Mouse (Mus musculus) lung, embryonic 15.5 days (tissue): ENCODE data around the gene Abi3. TPM values are rescaled to one million over a fixed set of nuclear protein-coding genes. Genes with fewer than 3 reads are reported as not detected.

Experiments
- ATAC-seq: fragments of 200-750 bp; cut with Nextera tagmentation; 2 replicates; pipeline ENCODE4 v1.8.0; 2017; ENCODE audit warnings: moderate number of reproducible peaks, borderline replicate concordance; ENCODE audit not compliant: low FRiP score, low TSS enrichment; ENCODE audit errors: extremely low read depth
- H3K27ac ChIP-seq: fragments of 300-500 bp; sonication (generic); 2 replicates; pipeline ENCODE4 v1.5.1; 2015; ENCODE audit warnings: moderate library complexity, mild to moderate bottlenecking, inconsistent platforms
- H3K27me3 ChIP-seq: fragments of 300-500 bp; sonication (generic); 2 replicates; pipeline ENCODE4 v1.6.1; 2015; ENCODE audit warnings: inconsistent platforms
- H3K36me3 ChIP-seq: fragments of 300-500 bp; sonication (generic); 2 replicates; pipeline ENCODE4 v1.6.1; 2015; ENCODE audit warnings: inconsistent platforms
- H3K4me1 ChIP-seq: fragments of 300-500 bp; sonication (generic); 2 replicates; pipeline ENCODE4 v1.6.1; 2015; ENCODE audit warnings: inconsistent platforms
- H3K4me2 ChIP-seq: fragments of 300-500 bp; sonication (generic); 2 replicates; pipeline ENCODE4 v1.6.1; 2015; ENCODE audit warnings: inconsistent platforms, mild to moderate bottlenecking, moderate library complexity
- H3K4me3 ChIP-seq: fragments of 300-500 bp; sonication (generic); 2 replicates; pipeline ENCODE4 v1.5.1; 2015; ENCODE audit warnings: mild to moderate bottlenecking, inconsistent platforms
- H3K9ac ChIP-seq: fragments of 300-500 bp; sonication (generic); 2 replicates; pipeline ENCODE4 v1.6.1; 2015; ENCODE audit warnings: inconsistent platforms
- H3K9me3 ChIP-seq: fragments of 300-500 bp; sonication (generic); 2 replicates; pipeline ENCODE4 v1.6.1; 2016; ENCODE audit warnings: inconsistent platforms
- WGBS: fragments of 180-500 bp; shearing (Covaris S2); methylation state at CpG from one replicate; pipeline ENCODE4 v1.1.7; 2015; 5-methylcytosine and 5-hydroxymethylcytosine counted together
- polyA plus RNA-seq: library from polyadenylated mRNA; unstranded; fragments of >200 nt; fragmentation: Nextera tagmentation; extraction: Ambion mirVana; gene quantifications from 2 replicates; pipeline ENCODE4 v1.2.1, GENCODE M21; 2015

Abi3 gene
- polyA plus RNA-seq, 1 experiment from 2014 or later = 19.7 TPM

DNA sequence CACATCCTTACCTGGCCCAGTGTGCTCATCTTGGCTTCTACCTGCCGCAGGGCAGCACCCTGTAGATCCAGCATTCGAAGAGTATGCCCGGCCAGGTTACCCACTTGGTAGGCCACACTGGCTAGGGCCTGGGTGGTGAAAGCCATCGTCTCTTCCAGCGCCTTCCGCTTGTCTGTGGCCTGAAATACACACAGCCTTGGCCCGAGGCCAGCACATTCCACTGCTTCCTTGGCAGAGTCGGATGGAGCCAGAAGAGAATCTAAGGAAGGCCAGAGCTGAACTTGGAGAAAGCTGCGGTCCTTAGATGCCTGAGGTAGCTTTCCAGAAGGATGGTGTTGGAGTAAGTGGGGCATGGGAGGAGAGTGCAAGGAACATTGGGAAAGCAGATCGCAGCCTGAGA, 5.2 kb downstream of the Abi3 start, which contains the start of gene Gngt2:
Gene Gngt2 (plus strand): TSS at position 158 of the 400 bp plus-strand sequence.
- H3K36me3 ChIP-seq = no peaks in the 10 kb centered on the region
- H3K4me1 ChIP-seq = peaks cover 60% of the 10 kb centered on the region
- H3K4me2 ChIP-seq = peak within 1 kb of the TSS; percentile 40
- H3K27me3 ChIP-seq = peaks cover 32% of the 10 kb centered on the region
- 0 out of 2 replicates have a peak, but pooled peaks have one; percentile 47 for ATAC-seq
- H3K9me3 ChIP-seq = no peaks in the 10 kb centered on the region
- H3K9ac ChIP-seq = no peak within 1 kb of the TSS
- H3K27ac ChIP-seq = peak within 1 kb of the TSS; percentile 78
- WGBS = 14% methylated on average over 10 of the region's 10 CpGs
- no peak within 1 kb of the TSS for H3K4me3 ChIP-seq

DNA sequence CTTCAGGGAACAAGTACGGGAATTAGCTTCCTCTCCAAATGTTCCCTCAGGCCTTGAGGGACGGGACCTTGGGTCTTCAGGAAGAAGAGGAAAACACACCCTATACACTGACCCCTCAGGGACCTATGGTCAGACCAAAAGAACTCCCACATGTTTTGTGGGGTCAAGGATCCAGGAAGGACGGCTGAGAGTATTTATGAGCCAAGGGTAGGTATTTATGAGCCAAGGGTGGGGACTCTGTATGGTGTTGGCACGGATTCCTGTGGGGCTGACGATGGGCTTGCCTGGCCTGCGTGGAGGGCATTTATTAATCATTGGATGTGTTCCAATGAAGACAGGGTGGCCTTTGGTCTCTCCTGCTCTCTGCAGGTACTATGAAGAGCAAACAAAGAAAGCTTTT, 5.8 kb downstream of the Abi3 start:
- H3K9me3 ChIP-seq = no peaks in the 10 kb centered on the region
- H3K27me3 ChIP-seq = peaks cover 38% of the 10 kb centered on the region
- WGBS = 42% methylated on average over 6 of the region's 6 CpGs
- peaks cover 65% of the 10 kb centered on the region for H3K4me1 ChIP-seq
- ATAC-seq = no peak
- no peak overlapping the region for H3K9ac ChIP-seq
- H3K36me3 ChIP-seq = no peaks in the 10 kb centered on the region
- peak overlapping the region; percentile 78 for H3K27ac ChIP-seq
- H3K4me2 ChIP-seq = peak overlapping the region; percentile 40; the same call in 1 of the 2 replicates
- no peak overlapping the region for H3K4me3 ChIP-seq

DNA sequence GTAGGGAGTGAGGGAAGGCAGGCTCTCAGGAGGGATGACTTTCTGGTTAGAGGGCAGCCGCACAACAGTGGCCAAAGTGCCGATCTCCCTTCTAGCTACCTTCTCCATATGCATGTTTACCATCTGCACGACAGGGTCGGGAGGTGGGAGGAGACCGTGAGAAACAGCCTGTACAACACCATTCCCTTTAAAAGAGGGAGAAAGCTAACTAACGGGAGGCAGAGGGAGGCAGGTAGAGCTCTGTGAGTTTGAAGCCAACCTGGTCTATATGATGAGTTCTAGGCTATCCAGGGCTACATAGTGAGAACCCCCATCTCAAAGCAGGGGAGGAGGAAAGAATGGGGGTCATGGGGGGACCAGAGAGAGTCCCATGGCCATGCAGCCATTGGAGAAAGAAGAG, 6.4 kb downstream of the Abi3 start:
- no peak for ATAC-seq
- Histone ChIP-seq H3K9ac (no peak overlapping the region), H3K36me3 (no peaks in the 10 kb centered on the region), H3K4me2 (0 out of 2 replicates have a peak overlapping the region, but pooled peaks have one; percentile 8), H3K9me3 (no peaks in the 10 kb centered on the region), H3K4me3 (no peak overlapping the region), H3K27me3 (peaks cover 44% of the 10 kb centered on the region), H3K27ac (peak overlapping the region; percentile 27), H3K4me1 (peaks cover 71% of the 10 kb centered on the region)
- 30% methylated on average over 6 of the region's 6 CpGs for WGBS

DNA sequence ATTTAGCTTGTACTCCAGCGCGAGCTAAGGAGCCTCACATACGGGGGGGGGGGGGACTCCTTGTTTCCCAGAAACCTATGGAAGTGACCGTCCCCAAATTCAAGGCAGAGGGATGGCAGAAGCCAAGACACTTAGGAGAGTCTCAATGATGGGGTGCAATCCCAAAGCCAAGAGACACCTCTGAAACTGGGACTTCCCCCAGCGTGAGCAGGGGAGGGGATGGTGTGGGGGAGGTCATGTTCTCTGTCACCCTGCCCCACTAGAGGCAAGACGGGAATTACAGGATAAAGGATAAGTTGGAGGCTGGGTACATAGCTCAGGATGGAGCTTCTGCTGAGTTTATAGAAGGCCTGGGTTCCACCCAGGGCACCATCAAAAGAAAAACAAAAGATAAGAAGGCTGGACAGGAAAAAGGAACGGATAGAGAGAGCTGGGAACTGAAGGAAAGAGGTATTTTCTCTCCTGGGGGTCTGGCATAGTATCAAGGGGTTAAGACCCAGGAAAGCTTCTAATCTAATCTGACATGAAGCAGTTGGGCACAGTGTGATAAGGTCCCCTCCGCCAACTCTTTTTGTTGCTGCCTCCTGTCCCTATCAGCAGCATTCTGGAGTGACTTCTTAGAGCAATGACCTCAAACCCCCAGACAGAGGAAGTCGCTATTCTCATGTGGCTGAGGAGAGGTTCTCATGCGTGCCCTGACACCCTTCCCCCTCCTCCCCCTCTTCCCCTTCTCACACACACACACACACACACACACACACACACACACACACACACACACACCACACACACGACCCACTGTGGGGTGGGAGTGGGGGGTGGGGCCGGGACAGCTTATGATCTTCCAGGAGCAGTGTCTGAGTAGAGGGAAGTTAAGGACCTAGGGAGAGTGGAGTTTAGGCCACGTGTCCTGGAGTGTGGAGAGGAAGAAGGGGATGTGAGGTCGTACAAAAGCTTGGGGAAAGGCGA, 7.2 kb downstream of the Abi3 start:
- Histone ChIP-seq H3K27ac (peak overlapping the region; percentile 27), H3K4me3 (no peak overlapping the region), H3K27me3 (peaks cover 52% of the 10 kb centered on the region), H3K36me3 (no peaks in the 10 kb centered on the region), H3K9ac (no peak overlapping the region), H3K4me2 (peak overlapping the region; percentile 42; the same call in 1 of the 2 replicates), H3K9me3 (no peaks in the 10 kb centered on the region), H3K4me1 (peaks cover 79% of the 10 kb centered on the region)
- 14% methylated on average over 15 of the region's 15 CpGs for WGBS
- ATAC-seq = no peak

DNA sequence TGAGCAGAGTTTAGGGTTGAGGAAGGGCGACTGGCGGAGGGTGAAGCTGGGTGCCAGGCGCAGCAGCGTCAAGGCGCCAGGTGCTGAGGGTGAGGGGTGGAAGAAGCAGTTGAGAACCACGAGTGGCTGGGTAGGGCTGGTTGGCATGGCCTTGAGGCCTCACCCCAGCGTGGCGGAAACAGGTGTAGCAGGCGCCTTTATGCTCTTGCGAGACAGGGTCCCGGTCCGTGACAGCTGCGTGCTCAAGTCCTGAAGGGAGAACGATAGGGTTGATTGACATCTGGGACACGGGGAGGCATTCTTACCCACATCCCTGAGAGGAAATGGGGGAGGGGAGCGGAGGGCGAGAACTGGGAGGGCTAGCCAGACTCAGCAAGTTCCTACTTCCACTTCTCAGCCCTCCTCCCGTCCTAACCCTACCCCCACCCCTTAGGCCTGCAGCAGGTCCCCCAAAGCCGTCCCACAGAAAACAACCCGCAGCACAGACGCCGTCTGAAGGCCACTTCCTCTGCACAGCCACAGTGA, 8.1 kb downstream of the Abi3 start:
- Histone ChIP-seq H3K9me3 (no peaks in the 10 kb centered on the region), H3K4me1 (peaks cover 82% of the 10 kb centered on the region), H3K27me3 (peaks cover 60% of the 10 kb centered on the region), H3K36me3 (no peaks in the 10 kb centered on the region), H3K9ac (no peak overlapping the region), H3K4me2 (peak overlapping the region; percentile 42), H3K4me3 (no peak overlapping the region), H3K27ac (peak overlapping the region; percentile 27; the same call in 1 of the 2 replicates)
- peak; percentile 16; the same call in 1 of the 2 replicates for ATAC-seq
- WGBS = 5% methylated on average over 22 of the region's 22 CpGs

DNA sequence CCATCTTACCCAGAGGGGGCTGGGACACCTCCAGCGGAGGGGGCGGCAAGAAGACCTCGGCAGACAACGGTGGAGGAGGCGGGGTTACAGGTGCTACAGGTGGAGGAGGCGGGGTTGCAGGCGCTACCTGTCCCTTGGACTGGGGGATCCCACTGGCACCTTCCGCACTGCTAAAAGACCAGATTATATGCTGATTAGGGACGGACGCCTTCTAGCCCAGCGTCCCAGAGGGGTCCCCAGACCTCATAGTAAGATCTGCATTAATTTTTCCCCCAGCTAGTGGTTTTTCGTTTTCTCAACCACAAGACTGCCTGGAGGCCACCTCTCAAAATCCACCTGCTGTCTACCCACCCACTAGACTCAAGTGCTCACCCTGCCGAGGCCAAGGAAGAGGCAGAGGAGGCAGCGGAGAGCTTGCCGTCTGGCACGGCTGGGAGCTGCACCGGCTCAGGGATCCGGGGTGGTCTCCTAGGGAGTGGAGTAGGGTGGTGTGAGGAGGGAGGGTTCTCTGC, 8.6 kb downstream of the Abi3 start:
- Histone ChIP-seq H3K4me2 (peak overlapping the region; percentile 42), H3K27ac (peak overlapping the region; percentile 5; the same call in 1 of the 2 replicates), H3K9me3 (no peaks in the 10 kb centered on the region), H3K4me3 (no peak overlapping the region), H3K27me3 (peaks cover 65% of the 10 kb centered on the region), H3K36me3 (no peaks in the 10 kb centered on the region), H3K9ac (no peak overlapping the region), H3K4me1 (peaks cover 80% of the 10 kb centered on the region)
- WGBS = 16% methylated on average over 18 of the region's 18 CpGs
- ATAC-seq = 0 out of 2 replicates have a peak, but pooled peaks have one; percentile 7

DNA sequence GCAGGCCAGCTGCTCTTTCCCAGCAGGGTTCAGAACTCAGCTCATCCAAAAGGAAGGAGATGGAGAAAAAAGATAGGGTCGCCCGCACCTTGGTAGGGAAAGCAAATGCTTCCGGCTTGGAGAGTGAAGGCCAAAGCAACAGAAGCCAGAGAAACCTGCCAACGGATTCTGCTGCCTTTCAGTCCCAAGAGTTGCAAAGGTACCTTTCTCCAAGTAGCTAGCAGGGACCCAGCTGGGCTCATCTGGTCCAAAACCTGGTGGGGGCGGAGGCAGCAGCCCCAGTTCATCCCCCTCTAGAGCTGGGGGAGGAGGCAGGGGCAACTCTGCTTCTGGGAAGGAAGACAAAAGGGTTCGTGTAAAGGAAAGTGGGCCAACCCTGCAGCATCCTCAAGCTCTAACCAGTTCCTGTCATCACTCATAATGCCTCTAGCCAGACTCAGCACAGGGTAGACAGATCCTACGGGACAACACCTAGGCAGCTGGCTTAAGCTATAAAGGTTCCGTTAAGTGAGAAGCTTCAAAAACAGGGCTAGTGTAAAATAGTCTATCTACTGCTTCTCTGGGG, 9.2 kb downstream of the Abi3 start:
- H3K4me1 ChIP-seq = peaks cover 75% of the 10 kb centered on the region

DNA sequence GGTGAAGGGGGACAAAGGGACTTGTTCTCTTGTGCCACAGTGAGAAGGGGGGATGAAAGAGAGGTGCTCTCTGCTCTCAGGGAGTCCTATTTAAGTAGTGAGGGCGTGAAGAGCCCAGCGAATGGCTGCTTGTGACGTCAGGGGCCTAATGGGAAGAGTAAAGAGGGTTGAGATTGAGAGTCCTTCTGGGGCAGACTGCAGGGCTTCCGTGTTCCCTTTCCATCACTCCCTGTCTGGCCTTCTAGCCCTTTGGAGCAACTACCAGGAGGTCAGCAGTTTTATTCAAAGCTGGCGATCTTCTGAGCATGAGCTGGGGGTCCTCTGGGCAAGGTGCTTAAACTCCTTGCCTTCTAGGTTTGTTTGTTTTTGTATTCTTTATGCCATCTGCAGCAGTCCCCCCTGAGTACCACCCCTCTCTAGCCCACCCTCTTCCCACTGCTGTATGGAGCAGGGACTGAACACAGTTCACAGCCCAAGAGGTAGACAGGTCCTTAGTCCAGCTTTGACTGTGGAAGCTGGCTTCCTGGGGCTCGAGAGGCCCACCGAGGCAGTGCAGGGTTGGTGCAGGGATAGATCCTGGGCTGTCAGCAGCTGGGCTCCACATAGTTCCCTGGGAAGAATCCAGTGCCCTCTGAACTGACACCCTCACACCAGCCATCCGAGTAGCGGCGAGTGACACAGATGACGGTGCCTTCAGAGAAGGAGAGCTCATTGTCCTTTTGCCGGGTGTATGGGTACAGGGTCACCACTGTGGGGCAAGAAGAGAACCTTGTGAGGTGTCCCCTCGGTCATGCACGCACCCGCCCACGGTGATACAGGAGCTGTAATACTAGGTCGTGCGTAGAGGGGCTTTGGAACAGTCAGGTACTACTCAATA, 9.9 kb downstream of the Abi3 start:
- Histone ChIP-seq H3K4me2 (no peak overlapping the region), H3K9ac (no peak overlapping the region), H3K27ac (no peak overlapping the region), H3K4me3 (no peak overlapping the region), H3K9me3 (no peaks in the 10 kb centered on the region), H3K27me3 (peaks cover 76% of the 10 kb centered on the region), H3K4me1 (peaks cover 68% of the 10 kb centered on the region), H3K36me3 (no peaks in the 10 kb centered on the region)
- no peak for ATAC-seq
- 44% methylated on average over 18 of the region's 18 CpGs for WGBS

More for the DNA sequence above, 9.2 kb downstream of the Abi3 start:
- H3K9ac ChIP-seq = no peak overlapping the region
- no peak for ATAC-seq
- no peak overlapping the region for H3K4me3 ChIP-seq
- no peaks in the 10 kb centered on the region for H3K36me3 ChIP-seq
- H3K27ac ChIP-seq = no peak overlapping the region
- WGBS = 34% methylated on average over 8 of the region's 8 CpGs
- no peaks in the 10 kb centered on the region for H3K9me3 ChIP-seq
- H3K4me2 ChIP-seq = peak overlapping the region; percentile 42; the same call in 1 of the 2 replicates
- peaks cover 71% of the 10 kb centered on the region for H3K27me3 ChIP-seq

DNA sequence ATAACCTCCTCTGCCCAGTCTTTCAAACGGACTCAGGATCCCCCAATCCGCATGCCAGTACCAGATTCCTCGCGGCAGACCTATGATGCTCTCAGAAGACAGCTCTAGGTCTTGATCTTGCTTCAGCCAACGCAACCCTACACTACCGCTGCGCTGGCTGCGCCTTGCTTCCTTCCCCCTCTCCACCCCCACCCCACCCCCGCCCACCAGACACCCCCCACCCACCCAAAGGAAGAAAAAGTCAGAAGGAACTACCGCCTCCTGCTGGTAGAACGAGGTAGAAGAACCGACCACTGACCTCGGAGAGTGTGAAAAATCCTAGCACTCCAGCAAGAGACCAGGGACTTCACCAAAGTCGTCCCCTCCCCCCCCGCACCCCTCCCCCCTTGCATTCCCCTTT, 10.6 kb downstream of the Abi3 start:
- Histone ChIP-seq H3K27ac (no peak overlapping the region), H3K9me3 (no peaks in the 10 kb centered on the region), H3K4me1 (peaks cover 60% of the 10 kb centered on the region), H3K4me3 (peak overlapping the region; percentile 31), H3K9ac (no peak overlapping the region), H3K36me3 (no peaks in the 10 kb centered on the region), H3K4me2 (peak overlapping the region; percentile 60), H3K27me3 (peaks cover 83% of the 10 kb centered on the region)
- 7% methylated on average over 15 of the region's 15 CpGs for WGBS
- no peak for ATAC-seq

DNA sequence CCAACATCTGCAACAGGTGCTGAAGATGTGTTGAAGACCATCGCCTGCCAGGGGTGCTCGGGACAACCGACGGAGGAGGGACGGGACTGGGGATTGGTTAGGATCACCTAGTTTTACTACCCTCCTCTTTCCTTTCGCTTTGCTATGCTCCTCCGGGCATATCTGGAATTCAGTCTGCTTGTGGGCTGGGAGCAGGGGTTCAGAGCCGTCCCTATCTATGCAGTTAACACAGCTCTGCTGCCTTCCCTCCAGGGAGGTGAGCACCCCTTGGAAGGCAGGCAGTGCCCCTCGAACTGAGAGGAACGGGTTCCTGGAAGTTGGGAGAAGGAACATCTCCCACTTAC, 11.0 kb downstream of the Abi3 start:
- H3K9ac ChIP-seq = 0 out of 2 replicates have a peak overlapping the region, but pooled peaks have one; percentile 13
- H3K9me3 ChIP-seq = no peaks in the 10 kb centered on the region
- H3K36me3 ChIP-seq = no peaks in the 10 kb centered on the region
- peaks cover 87% of the 10 kb centered on the region for H3K27me3 ChIP-seq
- H3K4me1 ChIP-seq = peaks cover 56% of the 10 kb centered on the region
- H3K27ac ChIP-seq = no peak overlapping the region
- WGBS = 5% methylated on average over 10 of the region's 10 CpGs
- H3K4me3 ChIP-seq = peak overlapping the region; percentile 31
- H3K4me2 ChIP-seq = peak overlapping the region; percentile 60
- ATAC-seq = no peak
